Mouse (Mus musculus) left cerebral cortex, adult 18-20 months (tissue): ENCODE results near the gene Fbxw22. TPM values are rescaled to one million over a fixed set of nuclear protein-coding genes. Genes with fewer than 3 reads are reported as not detected.
"Not testable (repeated sequence)": the region's sequence is repeated elsewhere in the genome, so short reads cannot be mapped to it uniquely, and the experiment has no call there.

Experiments used
- DNase-seq, 2 experiments: peaks; one replicate each; pipeline ENCODE4 v3.0.0; 2021 to 2022; ENCODE audit warnings: low spot score in 2 of 2, mixed read lengths in 1 of 2
- long read RNA-seq, 2 experiments: library from polyadenylated mRNA; stranded (forward); transcript quantifications; one replicate each; pipeline ENCODE4 v2.0.0; 2021
- total RNA-seq, 2 experiments: library from RNA; stranded (reverse); gene quantifications; 2 replicates each; pipeline ENCODE4 v1.2.3; 2021

The Fbxw22 gene
- total RNA-seq: not detected
- long read RNA-seq, experiment 1: 0 reads
- long read RNA-seq, experiment 2: 0 reads

- DNase-seq: not testable (repeated sequence)
Measured at GRCm38 (mm10) chr9:109404196-109404595, at the start of gene Fbxw22. Gene Fbxw22 (minus strand): TSS chr9:109404296.

GRCm38 (mm10) chr9:109449040-109449439 is 44.9 kb upstream of the Fbxw22 start, which contains the start of gene Fbxw16:
Gene Fbxw16 (minus strand): TSS chr9:109449140.
- no peak for DNase-seq

DNA sequence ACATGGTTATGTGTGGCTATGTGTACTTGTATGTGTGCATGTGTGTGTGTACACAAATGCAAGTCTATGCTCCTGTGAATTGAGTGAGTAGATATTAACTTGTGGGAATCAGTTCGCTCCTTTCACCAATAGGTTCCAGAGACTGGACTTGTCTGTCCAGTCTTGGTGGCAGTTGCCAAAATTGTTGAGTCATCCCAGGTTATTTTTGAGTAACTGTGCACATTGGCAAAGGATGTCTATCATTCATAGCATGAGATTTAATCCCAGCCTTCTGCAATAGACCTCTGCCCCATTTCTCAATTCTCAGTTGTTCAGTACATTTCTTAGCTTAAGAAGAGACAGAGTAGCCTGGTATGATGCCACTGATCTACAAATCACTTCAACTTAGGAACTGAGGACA is 28.9 kb upstream of the Fbxw22 start:
- DNase-seq: no peak

DNA sequence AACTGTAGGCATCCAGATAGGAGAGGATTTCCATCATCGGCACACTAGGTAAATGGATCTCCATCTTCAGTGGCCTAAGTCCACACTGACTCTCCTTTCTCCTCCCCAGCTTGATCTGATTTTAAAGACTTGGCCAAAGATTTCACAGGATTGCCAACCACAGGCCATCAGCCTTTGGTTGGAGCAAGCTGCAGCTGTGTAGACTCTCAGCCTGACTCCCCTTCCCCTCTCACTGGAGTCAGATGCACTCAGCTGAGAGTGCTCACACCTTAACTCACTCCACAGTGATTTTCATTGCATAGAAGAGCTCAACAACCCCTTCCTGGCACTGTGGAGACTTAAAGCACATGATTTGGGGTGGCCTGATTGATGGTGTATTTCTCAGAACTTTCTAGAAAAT is 64.5 kb downstream of the Fbxw22 start, which contains the start of gene Fbxw28:
Fbxw28 (minus strand) TSS at position 101 of the 400 bp plus-strand sequence.
- DNase-seq: not testable (repeated sequence)

Other genes starting within 250 kb of the Fbxw22 start
- gene Fbxw21, start 242.3 kb downstream of the Fbxw22 start, total RNA-seq: not detected
- gene Fbxw13, start 208.3 kb downstream of the Fbxw22 start, total RNA-seq: not detected
- not detected for gene Fbxw20, start 169.5 kb downstream of the Fbxw22 start, total RNA-seq
- not detected for gene Fbxw14, start 116.6 kb downstream of the Fbxw22 start, total RNA-seq
- gene Fbxw28, start 64.6 kb downstream of the Fbxw22 start, total RNA-seq: not detected
- gene Fbxw16, start 44.8 kb upstream of the Fbxw22 start, total RNA-seq: not detected
- gene Fbxw19, start 91.6 kb upstream of the Fbxw22 start, total RNA-seq: not detected
- gene Fbxw15, start 164.0 kb upstream of the Fbxw22 start, total RNA-seq: not detected
- gene Fbxw24, start 221.8 kb upstream of the Fbxw22 start, total RNA-seq: not detected